Mouse (Mus musculus): ENCODE data around the gene Krt39. TPM values are rescaled to one million over a fixed set of nuclear protein-coding genes. Genes with fewer than 3 reads are reported as not detected.

Gene Krt39
- total RNA-seq (2014; rRNA removed) (not detected in 2 replicates), polyA plus RNA-seq (2015; fragmentation: Nextera tagmentation; extraction: Ambion mirVana) (not detected in 2 replicates)

DNA sequence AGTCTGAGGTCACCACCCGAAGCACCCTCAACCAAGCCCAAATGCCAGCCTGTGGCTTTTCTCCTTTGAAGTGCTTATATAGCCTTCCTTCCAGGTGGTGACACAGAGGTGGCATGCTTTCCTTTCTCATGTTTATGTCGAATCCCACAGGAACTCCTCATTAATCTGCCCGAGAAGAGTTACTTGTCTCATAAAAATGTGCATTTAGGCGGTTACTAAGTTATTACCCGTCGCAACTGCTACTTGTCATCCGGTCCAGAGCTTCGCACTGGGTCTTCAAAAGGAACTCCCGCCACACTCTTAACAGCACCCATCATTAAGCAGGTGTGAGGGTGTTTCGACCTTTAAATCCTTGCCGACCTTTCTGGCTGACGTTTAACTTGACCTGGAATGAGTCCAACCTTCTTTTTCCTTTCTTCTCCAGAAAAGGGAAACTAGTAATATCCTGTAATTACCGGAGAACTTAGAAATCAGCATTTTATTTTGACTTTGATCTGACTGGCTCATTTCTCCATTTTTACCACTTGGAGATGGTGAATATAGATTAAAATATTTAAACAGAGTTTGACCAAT, at the start of gene Krt39:
TSS of gene Krt39 (minus strand) at position 51 of the 573 bp plus-strand sequence.
- no peak for DNase-seq
- H3K4me1 ChIP-seq (ENCODE audit: insufficient read depth) = no peaks in the 10 kb centered on the region
- TF ChIP-seq CTCF (IDR thresholded peaks at IDR 0.05; ENCODE audit: low read depth) = no peak
- H3K4me3 ChIP-seq (ENCODE audit: low read depth, low read length) = no peak within 1 kb of the TSS
- H3K4me2 ChIP-seq (ENCODE audit: low read depth) = no peak within 1 kb of the TSS
- H3K9ac ChIP-seq = no peak within 1 kb of the TSS
- no peaks in the 10 kb centered on the region for H3K9me3 ChIP-seq (ENCODE audit: low read length)
- no peak for ATAC-seq
- WGBS = 88% methylated on average over 13 of the region's 13 CpGs
- H3K27me3 ChIP-seq (ENCODE audit: insufficient read depth, low read length) = no peaks in the 10 kb centered on the region
- no peak within 1 kb of the TSS for H3K27ac ChIP-seq (ENCODE audit: low read depth, low read length)
- H3K36me3 ChIP-seq (ENCODE audit: insufficient read depth) = no peaks in the 10 kb centered on the region

- Histone ChIP-seq H3K27me3 (ENCODE audit: insufficient read depth, low read length) (no peaks in the 10 kb centered on the region), H3K4me2 (ENCODE audit: low read depth) (no peak within 1 kb of the TSS), H3K4me3 (ENCODE audit: low read depth, low read length) (no peak within 1 kb of the TSS), H3K9me3 (ENCODE audit: low read length) (no peaks in the 10 kb centered on the region), H3K36me3 (ENCODE audit: insufficient read depth) (no peaks in the 10 kb centered on the region), H3K4me1 (ENCODE audit: insufficient read depth) (no peaks in the 10 kb centered on the region), H3K27ac (ENCODE audit: low read depth, low read length) (no peak within 1 kb of the TSS), H3K9ac (no peak within 1 kb of the TSS)
- DNase-seq (no peak), ATAC-seq (no peak)
- 94% methylated on average over 7 of the region's 7 CpGs for WGBS
- no peak for TF ChIP-seq CTCF (IDR thresholded peaks at IDR 0.05; ENCODE audit: low read depth)
Measured at GRCm38 (mm10) chr11:99566530-99566929, 45.4 kb upstream of the Krt39 start, which contains the start of gene Krtap3-1. Krtap3-1 (minus strand) TSS chr11:99566630.

DNA sequence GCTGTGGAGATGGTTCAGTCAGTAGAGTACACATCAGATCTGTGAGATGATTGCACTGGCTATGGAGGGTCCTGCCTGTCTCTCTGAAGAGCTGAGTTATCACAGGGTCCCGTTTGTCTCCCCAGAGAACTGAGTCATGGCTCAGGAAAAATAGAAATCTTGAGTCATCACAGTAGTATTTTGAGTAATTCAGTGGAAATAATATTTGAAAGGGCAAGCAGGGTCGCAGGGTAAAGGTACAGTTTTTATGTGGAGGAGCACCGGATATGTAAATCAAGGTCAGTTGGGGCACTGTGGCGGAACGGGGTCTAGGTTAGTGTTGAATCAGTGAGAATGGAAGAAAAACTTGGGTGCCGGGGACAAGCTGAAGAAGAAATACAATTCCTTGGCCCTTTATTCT, 41.4 kb upstream of the Krt39 start:
- DNase-seq = no peak
- no peak overlapping the region for H3K4me3 ChIP-seq (ENCODE audit: low read depth, low read length)
- no peaks in the 10 kb centered on the region for H3K9me3 ChIP-seq (ENCODE audit: low read length)
- no peak for TF ChIP-seq CTCF (IDR thresholded peaks at IDR 0.05; ENCODE audit: low read depth)
- no peak for ATAC-seq
- H3K27ac ChIP-seq (ENCODE audit: low read depth, low read length) = no peak overlapping the region
- H3K27me3 ChIP-seq (ENCODE audit: insufficient read depth, low read length) = no peaks in the 10 kb centered on the region
- no peaks in the 10 kb centered on the region for H3K36me3 ChIP-seq (ENCODE audit: insufficient read depth)
- 85% methylated on average over 6 of the region's 6 CpGs for WGBS
- no peak overlapping the region for H3K4me2 ChIP-seq (ENCODE audit: low read depth)
- H3K9ac ChIP-seq = no peak overlapping the region
- H3K4me1 ChIP-seq (ENCODE audit: insufficient read depth) = no peaks in the 10 kb centered on the region

DNA sequence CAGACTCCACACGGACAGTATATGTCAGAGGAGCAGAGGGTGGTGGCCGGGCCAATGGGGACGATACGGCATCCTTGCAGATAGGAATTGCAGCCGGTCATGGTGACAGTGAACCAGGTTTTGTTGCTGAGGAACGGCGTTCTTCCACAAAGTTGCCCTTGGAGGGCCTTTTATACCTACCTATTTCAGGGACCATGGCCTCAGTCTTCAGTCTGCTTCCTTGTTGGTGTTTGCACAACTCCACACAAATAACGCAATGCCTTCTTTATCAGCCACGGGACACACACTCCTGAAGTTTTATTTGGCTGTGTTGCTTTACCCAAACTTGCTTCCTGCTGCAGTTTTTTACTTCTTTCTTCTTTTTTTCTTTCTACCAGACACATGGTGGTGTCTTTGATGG, 38.2 kb upstream of the Krt39 start, which contains the start of gene Gm11939:
TSS of gene Gm11939 (minus strand) at position 101 of the 400 bp plus-strand sequence.
- Histone ChIP-seq H3K4me2 (ENCODE audit: low read depth) (no peak within 1 kb of the TSS), H3K9me3 (ENCODE audit: low read length) (no peaks in the 10 kb centered on the region), H3K9ac (no peak within 1 kb of the TSS), H3K27me3 (ENCODE audit: insufficient read depth, low read length) (no peaks in the 10 kb centered on the region), H3K36me3 (ENCODE audit: insufficient read depth) (no peaks in the 10 kb centered on the region), H3K4me3 (ENCODE audit: low read depth, low read length) (no peak within 1 kb of the TSS), H3K4me1 (ENCODE audit: insufficient read depth) (no peaks in the 10 kb centered on the region), H3K27ac (ENCODE audit: low read depth, low read length) (no peak within 1 kb of the TSS)
- WGBS = 95% methylated on average over 9 of the region's 9 CpGs
- DNase-seq (no peak), ATAC-seq (no peak)
- TF ChIP-seq CTCF (IDR thresholded peaks at IDR 0.05; ENCODE audit: low read depth) = no peak

GRCm38 (mm10) chr11:99557976-99558745, 37.0 kb upstream of the Krt39 start:
- 91% methylated on average over 3 of the region's 3 CpGs for WGBS
- no peak overlapping the region for H3K27ac ChIP-seq (ENCODE audit: low read depth, low read length)
- H3K4me2 ChIP-seq (ENCODE audit: low read depth) = no peak overlapping the region
- H3K36me3 ChIP-seq (ENCODE audit: insufficient read depth) = no peaks in the 10 kb centered on the region
- H3K4me1 ChIP-seq (ENCODE audit: insufficient read depth) = no peaks in the 10 kb centered on the region
- no peak overlapping the region for H3K4me3 ChIP-seq (ENCODE audit: low read depth, low read length)
- H3K9ac ChIP-seq = no peak overlapping the region
- DNase-seq = no peak
- H3K27me3 ChIP-seq (ENCODE audit: insufficient read depth, low read length) = no peaks in the 10 kb centered on the region
- ATAC-seq = no peak
- H3K9me3 ChIP-seq (ENCODE audit: low read length) = no peaks in the 10 kb centered on the region
- TF ChIP-seq CTCF (IDR thresholded peaks at IDR 0.05; ENCODE audit: low read depth) = no peak

DNA sequence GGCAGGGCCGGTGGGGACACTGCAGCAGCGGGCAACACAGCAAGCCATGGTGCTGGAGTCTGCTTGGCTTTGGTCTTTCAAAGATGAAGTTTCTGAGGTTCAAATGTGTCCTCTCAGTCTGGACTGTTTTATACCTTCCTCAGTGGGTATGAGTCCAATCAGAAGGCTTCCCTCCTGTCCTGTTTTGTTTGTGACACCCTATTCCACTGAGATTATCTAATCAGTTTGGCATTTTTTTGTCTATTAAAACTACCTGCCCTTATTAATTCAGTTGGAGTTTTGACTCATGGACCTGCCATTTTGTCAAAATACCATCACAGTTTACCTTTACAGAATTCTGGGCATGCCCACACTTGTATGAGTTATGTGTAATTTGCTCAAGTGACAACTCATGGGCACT, 35.6 kb upstream of the Krt39 start, which contains the start of gene Krtap3-2:
TSS of gene Krtap3-2 (minus strand) at position 101 of the 400 bp plus-strand sequence.
- Histone ChIP-seq H3K9me3 (ENCODE audit: low read length) (no peaks in the 10 kb centered on the region), H3K9ac (no peak within 1 kb of the TSS), H3K27ac (ENCODE audit: low read depth, low read length) (no peak within 1 kb of the TSS), H3K4me1 (ENCODE audit: insufficient read depth) (no peaks in the 10 kb centered on the region), H3K4me2 (ENCODE audit: low read depth) (no peak within 1 kb of the TSS), H3K27me3 (ENCODE audit: insufficient read depth, low read length) (no peaks in the 10 kb centered on the region), H3K36me3 (ENCODE audit: insufficient read depth) (no peaks in the 10 kb centered on the region), H3K4me3 (ENCODE audit: low read depth, low read length) (no peak within 1 kb of the TSS)
- WGBS = 95% methylated on average over 2 of the region's 2 CpGs
- TF ChIP-seq CTCF (IDR thresholded peaks at IDR 0.05; ENCODE audit: low read depth) = no peak
- ATAC-seq = no peak
- no peak for DNase-seq

GRCm38 (mm10) chr11:99556195-99556594, 35.1 kb upstream of the Krt39 start:
- ATAC-seq (no peak), DNase-seq (no peak)
- Histone ChIP-seq H3K9ac (no peak overlapping the region), H3K9me3 (ENCODE audit: low read length) (no peaks in the 10 kb centered on the region), H3K4me2 (ENCODE audit: low read depth) (no peak overlapping the region), H3K4me3 (ENCODE audit: low read depth, low read length) (no peak overlapping the region), H3K4me1 (ENCODE audit: insufficient read depth) (no peaks in the 10 kb centered on the region), H3K36me3 (ENCODE audit: insufficient read depth) (no peaks in the 10 kb centered on the region), H3K27ac (ENCODE audit: low read depth, low read length) (no peak overlapping the region), H3K27me3 (ENCODE audit: insufficient read depth, low read length) (no peaks in the 10 kb centered on the region)
- TF ChIP-seq CTCF (IDR thresholded peaks at IDR 0.05; ENCODE audit: low read depth) = no peak
- 94% methylated on average over 2 of the region's 2 CpGs for WGBS
